Mouse (Mus musculus) heart, embryonic 14.5 days (tissue): ENCODE results near the gene Plce1. TPM values are rescaled to one million over a fixed set of nuclear protein-coding genes. Genes with fewer than 3 reads are reported as not detected.

Experiments used
- ATAC-seq: fragments of 200-750 bp; cut with Nextera tagmentation; 2 replicates; pipeline ENCODE4 v1.8.0; 2017; ENCODE audit warnings: low read depth, moderate TSS enrichment; ENCODE audit not compliant: insufficient number of reproducible peaks, insufficient read depth, low FRiP score
- H3K27ac ChIP-seq, 2 experiments: fragments of 200-500 bp in 1 of 2; fragments of 300-500 bp in 1 of 2; sonication (generic) in 1 of 2; replicated peaks in 1 of 2; 2 replicates each; pipeline ENCODE4 v1.5.1; 2012 to 2014; ENCODE audit warnings: low read depth in 2 of 2, low read length in 2 of 2, control low read depth in 1 of 2, mild to moderate bottlenecking in 1 of 2, mixed read lengths in 1 of 2; ENCODE audit not compliant: control insufficient read depth in 1 of 2, insufficient read depth in 1 of 2
- H3K27me3 ChIP-seq: fragments of 300-500 bp; sonication (generic); 2 replicates; pipeline ENCODE4 v1.6.1; 2014; ENCODE audit warnings: mild to moderate bottlenecking, low read length, control low read depth; ENCODE audit not compliant: control insufficient read depth, insufficient read depth
- H3K36me3 ChIP-seq: fragments of 300-500 bp; sonication (generic); 2 replicates; pipeline ENCODE4 v1.6.1; 2014; ENCODE audit warnings: mild to moderate bottlenecking, control low read depth, low read length, mixed read lengths; ENCODE audit not compliant: control insufficient read depth, insufficient read depth
- H3K4me1 ChIP-seq, 2 experiments: fragments of 200-500 bp in 1 of 2; fragments of 300-500 bp in 1 of 2; sonication (generic) in 1 of 2; 2 replicates each; pipeline ENCODE4 v1.6.1; 2012 to 2014; ENCODE audit warnings: low read length in 2 of 2, control low read depth in 1 of 2, mixed read lengths in 1 of 2; ENCODE audit not compliant: control insufficient read depth in 2 of 2, insufficient read depth in 2 of 2
- H3K4me2 ChIP-seq: fragments of 300-500 bp; sonication (generic); 2 replicates; pipeline ENCODE4 v1.6.1; 2014; ENCODE audit warnings: mild to moderate bottlenecking, low read length
- H3K4me3 ChIP-seq, 2 experiments: fragments of 200-500 bp in 1 of 2; fragments of 300-500 bp in 1 of 2; sonication (generic) in 1 of 2; 2 replicates each; pipeline ENCODE4 v1.5.1; 2012 to 2014; ENCODE audit warnings: low read length in 2 of 2, mild to moderate bottlenecking in 2 of 2, control low read depth in 1 of 2, low read depth in 1 of 2, moderate library complexity in 1 of 2; ENCODE audit not compliant: control insufficient read depth in 1 of 2, insufficient read depth in 1 of 2
- H3K9ac ChIP-seq: fragments of 300-500 bp; sonication (generic); 2 replicates; pipeline ENCODE4 v1.6.1; 2014; ENCODE audit warnings: mild to moderate bottlenecking, low read length
- H3K9me3 ChIP-seq: fragments of 300-500 bp; sonication (generic); 2 replicates; pipeline ENCODE4 v1.6.1; 2016; ENCODE audit warnings: low read length, control low read depth; ENCODE audit not compliant: control insufficient read depth
- WGBS: fragments of 180-500 bp; shearing (Covaris S2); extraction: QIAGEN DNeasy Blood & Tissue Kit; methylation state at CpG from one replicate; pipeline ENCODE4 v1.1.7; 2014; 5-methylcytosine and 5-hydroxymethylcytosine counted together
- polyA plus RNA-seq: library from polyadenylated mRNA; unstranded; fragments of >200 nt; fragmentation: Nextera tagmentation; extraction: Ambion mirVana; gene quantifications from 2 replicates; pipeline ENCODE4 v1.2.1, GENCODE M21; 2014

Plce1 gene
- polyA plus RNA-seq, 1 experiment from 2014 or later: 7.8 TPM

- H3K9ac ChIP-seq: no peak overlapping the region
- no peaks in the 10 kb centered on the region for H3K27me3 ChIP-seq
- H3K27ac ChIP-seq: no peak overlapping the region
- no peaks in the 10 kb centered on the region for H3K36me3 ChIP-seq
- no peak overlapping the region for H3K4me3 ChIP-seq
- H3K4me2 ChIP-seq: no peak overlapping the region
- no peaks in the 10 kb centered on the region for H3K9me3 ChIP-seq
- WGBS: 89% methylated on average over 8 of the region's 8 CpGs
- no peaks in the 10 kb centered on the region for H3K4me1 ChIP-seq
- no peak for ATAC-seq
Observed at GRCm38 (mm10) chr19:38701776-38702175, 220.9 kb downstream of the Plce1 start.

GRCm38 (mm10) chr19:38704742-38705141 lies 223.8 kb downstream of the Plce1 start:
- H3K4me3 ChIP-seq: no peak overlapping the region
- no peak for ATAC-seq
- H3K4me2 ChIP-seq: no peak overlapping the region
- H3K4me1 ChIP-seq: no peaks in the 10 kb centered on the region
- no peak overlapping the region for H3K27ac ChIP-seq
- 76% methylated on average over 3 of the region's 3 CpGs for WGBS
- no peaks in the 10 kb centered on the region for H3K9me3 ChIP-seq
- H3K9ac ChIP-seq: no peak overlapping the region
- H3K36me3 ChIP-seq: no peaks in the 10 kb centered on the region
- no peaks in the 10 kb centered on the region for H3K27me3 ChIP-seq

GRCm38 (mm10) chr19:38705244-38705643 lies 224.3 kb downstream of the Plce1 start:
- ATAC-seq: no peak
- no peak overlapping the region for H3K27ac ChIP-seq
- WGBS: 90% methylated on average over 11 of the region's 11 CpGs
- H3K9me3 ChIP-seq: no peaks in the 10 kb centered on the region
- H3K27me3 ChIP-seq: no peaks in the 10 kb centered on the region
- no peak overlapping the region for H3K4me2 ChIP-seq
- H3K36me3 ChIP-seq: no peaks in the 10 kb centered on the region
- no peak overlapping the region for H3K9ac ChIP-seq
- H3K4me3 ChIP-seq: no peak overlapping the region
- no peaks in the 10 kb centered on the region for H3K4me1 ChIP-seq

- Histone ChIP-seq H3K27ac (no peak overlapping the region), H3K4me3 (no peak overlapping the region), H3K27me3 (no peaks in the 10 kb centered on the region), H3K9ac (no peak overlapping the region), H3K4me2 (no peak overlapping the region), H3K36me3 (no peaks in the 10 kb centered on the region), H3K4me1 (no peaks in the 10 kb centered on the region), H3K9me3 (no peaks in the 10 kb centered on the region)
- no peak for ATAC-seq
- WGBS: 83% methylated on average over 6 of the region's 6 CpGs
Observed at GRCm38 (mm10) chr19:38706449-38706848, 225.5 kb downstream of the Plce1 start.

- H3K27me3 ChIP-seq: no peaks in the 10 kb centered on the region
- no peaks in the 10 kb centered on the region for H3K4me1 ChIP-seq
- no peaks in the 10 kb centered on the region for H3K9me3 ChIP-seq
- H3K27ac ChIP-seq: no peak overlapping the region
- no peaks in the 10 kb centered on the region for H3K36me3 ChIP-seq
- H3K4me3 ChIP-seq: no peak overlapping the region
- H3K4me2 ChIP-seq: no peak overlapping the region
- no peak for ATAC-seq
- WGBS: 87% methylated on average over 2 of the region's 2 CpGs
- no peak overlapping the region for H3K9ac ChIP-seq
Observed at GRCm38 (mm10) chr19:38709376-38709775, 228.5 kb downstream of the Plce1 start.

GRCm38 (mm10) chr19:38721808-38722207 lies 240.9 kb downstream of the Plce1 start:
- Histone ChIP-seq H3K27ac (no peak overlapping the region), H3K4me2 (no peak overlapping the region), H3K4me1 (no peaks in the 10 kb centered on the region), H3K9ac (no peak overlapping the region), H3K27me3 (no peaks in the 10 kb centered on the region), H3K4me3 (no peak overlapping the region), H3K9me3 (no peaks in the 10 kb centered on the region), H3K36me3 (peaks cover 47% of the 10 kb centered on the region)
- ATAC-seq: no peak
- 83% methylated on average over 4 of the region's 4 CpGs for WGBS

- 81% methylated on average over 6 of the region's 6 CpGs for WGBS
- Histone ChIP-seq H3K27me3 (no peaks in the 10 kb centered on the region), H3K9me3 (no peaks in the 10 kb centered on the region)
Observed at GRCm38 (mm10) chr19:38722982-38723381, 242.1 kb downstream of the Plce1 start.

GRCm38 (mm10) chr19:38723969-38724368 lies 243.1 kb downstream of the Plce1 start:
- ATAC-seq: no peak
- H3K9ac ChIP-seq: no peak overlapping the region
- H3K27ac ChIP-seq: no peak overlapping the region
- no peaks in the 10 kb centered on the region for H3K27me3 ChIP-seq
- H3K4me2 ChIP-seq: no peak overlapping the region
- H3K4me1 ChIP-seq: no peaks in the 10 kb centered on the region
- H3K4me3 ChIP-seq: no peak overlapping the region
- H3K36me3 ChIP-seq: peaks cover 51% of the 10 kb centered on the region
- H3K9me3 ChIP-seq: no peaks in the 10 kb centered on the region
- 63% methylated on average over 5 of the region's 5 CpGs for WGBS

More at GRCm38 (mm10) chr19:38722982-38723381, 242.1 kb downstream of the Plce1 start:
- Histone ChIP-seq H3K9ac (no peak overlapping the region), H3K36me3 (peaks cover 48% of the 10 kb centered on the region), H3K4me2 (no peak overlapping the region), H3K4me1 (no peaks in the 10 kb centered on the region), H3K4me3 (no peak overlapping the region), H3K27ac (no peak overlapping the region)
- no peak for ATAC-seq
